Mouse (Mus musculus): ENCODE results near the gene Tcp11l1.

Gene Tcp11l1

DNA sequence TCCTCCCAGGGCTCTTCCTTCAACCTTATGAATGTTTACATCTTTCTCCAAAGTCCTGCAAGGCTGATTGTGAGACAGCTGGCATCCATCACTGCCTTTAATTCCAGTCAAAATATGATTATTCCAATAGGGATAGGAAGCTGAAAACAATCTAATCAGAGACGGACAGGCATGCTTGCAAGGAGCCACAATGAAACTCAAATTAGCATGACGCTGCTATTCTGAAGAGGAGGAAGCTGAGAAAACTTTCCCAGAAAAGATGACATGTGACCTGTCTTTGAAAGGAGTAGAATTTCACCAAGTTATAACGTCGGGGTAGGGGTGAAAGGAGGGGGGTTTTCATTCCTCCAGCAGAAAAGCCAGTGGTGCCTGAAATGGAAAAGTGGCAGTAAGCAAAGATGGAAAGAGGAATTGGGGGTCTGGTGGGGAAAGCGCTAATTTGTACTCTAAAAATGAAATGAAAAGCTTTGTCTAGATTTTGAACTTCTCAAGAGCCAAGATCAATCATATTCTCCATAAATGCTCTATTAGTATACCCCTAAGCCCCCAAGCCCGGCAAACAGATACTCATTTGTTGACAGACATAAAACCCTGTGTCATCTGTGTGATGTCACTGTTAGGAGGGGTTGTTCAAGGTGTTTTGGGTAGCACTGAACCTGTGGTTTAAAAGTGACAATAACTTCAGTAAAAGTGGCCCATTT, 1.1 kb downstream of the Tcp11l1 start:
- no peak for DNase-seq

DNA sequence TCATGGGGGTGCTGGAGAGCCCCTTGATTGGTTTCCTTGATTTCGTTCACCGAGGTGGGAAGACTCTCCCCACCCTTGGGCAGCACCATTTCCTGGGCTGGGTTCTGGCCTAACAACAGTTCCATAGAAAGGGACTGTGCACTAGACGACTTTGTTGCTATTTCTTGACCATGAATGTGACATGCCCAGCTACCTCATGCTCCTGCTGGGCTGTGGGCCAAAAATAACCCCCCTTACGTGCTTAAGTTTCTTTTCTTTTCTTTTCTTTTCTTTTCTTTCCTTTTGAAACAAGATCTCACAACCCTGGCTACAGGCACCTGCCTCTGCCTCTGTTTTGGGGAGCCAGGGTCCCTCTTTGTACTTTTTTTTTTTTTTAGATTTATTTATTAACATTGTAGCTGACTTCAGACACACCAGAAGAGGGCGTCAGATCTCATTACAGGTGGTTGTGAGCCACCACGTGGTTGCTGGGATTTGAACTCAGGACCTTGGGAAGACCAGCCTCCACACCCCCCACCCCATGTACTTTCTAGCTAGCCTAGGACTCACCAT, 2.1 kb downstream of the Tcp11l1 start:
- no peak for DNase-seq

DNA sequence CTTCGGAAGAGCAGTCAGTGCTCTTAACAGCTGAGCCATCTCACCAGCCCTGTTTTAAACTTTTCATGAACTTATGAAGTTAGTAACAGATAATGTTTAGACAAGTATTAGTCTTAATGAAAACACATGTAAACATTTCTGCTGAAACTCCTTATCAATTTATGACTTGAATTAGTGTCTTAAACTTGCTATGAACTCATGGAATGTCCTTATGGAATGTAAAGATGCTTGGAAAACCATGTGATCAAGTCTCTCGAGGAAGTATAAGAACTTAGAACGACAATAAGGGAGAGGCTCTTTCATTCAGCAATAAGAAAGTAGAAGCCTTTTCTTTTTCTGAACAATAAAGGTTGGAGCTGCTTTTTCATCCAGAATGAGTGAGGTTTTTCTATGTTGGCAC, 7.6 kb downstream of the Tcp11l1 start:
- DNase-seq, result no peak

DNA sequence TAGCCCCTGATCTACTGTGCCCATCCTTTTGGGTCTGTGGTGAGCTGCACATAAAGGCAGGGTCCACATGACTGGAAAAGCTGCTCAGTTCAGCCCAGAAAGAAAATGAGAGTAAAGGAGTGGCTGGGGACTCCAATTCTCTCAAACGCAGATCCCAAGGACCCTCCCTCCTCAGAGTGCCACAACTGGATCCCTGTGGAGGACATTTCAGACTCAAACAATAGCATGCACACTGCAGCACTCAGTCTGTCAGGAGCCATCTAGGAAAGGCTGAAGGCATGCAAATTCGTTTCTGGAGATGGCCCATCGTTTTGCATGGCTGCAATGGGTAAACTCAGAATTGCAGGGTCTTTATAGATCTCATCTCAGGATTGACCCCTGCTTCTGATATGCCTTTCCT, 8.8 kb downstream of the Tcp11l1 start:
- no peak for DNase-seq

DNA sequence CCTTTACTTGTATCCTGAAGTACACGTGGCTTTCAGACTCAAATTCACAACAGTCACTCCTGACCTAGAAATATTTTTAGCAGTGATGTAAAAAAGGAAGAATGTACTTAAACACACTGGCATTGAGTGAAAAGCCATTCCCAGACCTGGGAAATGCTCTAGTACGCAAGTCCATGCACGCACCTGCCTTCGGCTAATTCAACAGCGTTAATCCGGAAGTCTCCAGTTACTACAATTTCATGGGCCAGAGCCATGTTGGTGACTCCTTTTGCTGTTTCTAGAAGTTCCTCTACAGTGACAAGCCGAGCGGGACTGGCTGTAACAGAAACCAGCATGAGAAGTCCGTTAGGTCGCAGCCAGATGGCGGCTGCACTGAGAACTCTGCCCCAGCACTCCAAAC, 12.3 kb downstream of the Tcp11l1 start:
- DNase-seq, result no peak

DNA sequence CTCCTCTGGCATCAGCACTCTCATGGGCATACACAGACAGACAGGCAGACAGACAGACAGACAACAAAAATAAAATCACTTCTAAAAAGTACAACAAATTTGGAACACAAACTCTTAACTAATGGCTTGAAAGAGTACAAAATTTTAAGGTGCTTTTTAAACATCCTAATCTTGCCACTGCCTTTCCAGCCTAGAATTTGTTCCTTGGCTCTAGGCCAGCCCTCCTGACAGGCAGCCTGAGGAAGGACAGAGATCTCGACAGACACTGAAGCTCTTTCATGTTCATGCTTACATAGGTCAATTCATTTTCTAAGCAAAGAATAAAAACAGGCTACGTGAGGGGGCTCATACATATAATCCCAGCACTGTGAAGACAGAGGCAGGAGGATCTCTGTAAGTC, 19.4 kb downstream of the Tcp11l1 start:
- no peak for DNase-seq

DNA sequence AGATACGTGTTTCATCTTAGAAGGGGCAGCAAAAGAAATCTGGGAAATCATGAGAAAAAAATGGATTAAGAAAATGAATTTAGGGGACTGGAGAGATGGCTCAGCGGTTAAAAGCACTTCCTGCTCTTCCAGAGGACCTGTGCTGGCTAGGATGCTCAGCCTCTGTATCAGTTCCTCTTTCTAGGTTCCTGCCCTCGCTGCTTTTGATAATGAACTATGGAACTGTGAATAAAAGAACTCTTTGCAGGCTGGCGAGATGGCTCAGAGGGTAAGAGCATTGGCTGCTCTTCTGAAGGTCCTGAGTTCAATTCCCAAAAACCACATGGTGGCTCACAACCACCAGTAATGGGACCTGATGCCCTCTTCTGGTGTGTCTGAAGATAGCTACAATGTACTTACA, 21.2 kb downstream of the Tcp11l1 start:
- no peak for DNase-seq

DNA sequence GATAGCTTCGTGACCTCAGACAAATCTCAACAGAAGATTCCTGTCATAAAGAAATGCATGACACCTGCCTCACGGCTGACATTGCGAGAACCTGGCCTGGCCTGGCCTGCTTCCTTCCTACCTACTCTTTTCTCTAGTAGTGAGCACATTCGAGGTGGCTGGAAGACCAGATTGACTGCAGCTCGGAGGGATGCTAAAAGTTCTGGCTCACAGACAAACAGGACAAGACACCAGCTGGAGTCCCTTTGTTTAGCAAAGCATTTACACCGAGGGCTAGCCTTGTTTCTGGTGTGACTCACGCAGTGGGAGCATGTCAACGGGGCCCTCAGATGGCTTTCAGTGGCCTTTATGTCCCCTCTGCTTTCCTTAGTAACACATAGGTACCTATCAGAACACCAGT, 23.2 kb downstream of the Tcp11l1 start:
- DNase-seq, result no peak

DNA sequence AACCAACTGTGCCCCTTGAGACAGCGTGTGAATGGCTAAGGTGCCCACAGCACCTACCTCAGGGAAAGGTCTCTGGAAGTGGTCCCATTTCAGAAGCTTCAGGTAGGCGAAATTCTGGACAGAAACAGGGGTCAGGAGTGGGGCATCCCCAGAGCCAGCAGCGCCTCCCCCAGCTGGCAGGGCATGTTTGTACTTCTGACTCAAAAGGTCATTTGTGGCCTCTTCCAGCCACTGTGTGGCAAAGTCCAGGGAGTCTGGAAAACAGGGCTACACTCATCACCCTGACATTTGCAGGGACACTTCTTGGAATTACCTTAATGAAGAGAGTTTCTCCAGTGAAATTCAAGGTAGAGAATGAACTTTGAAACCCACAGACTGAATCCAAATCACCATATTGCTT, 23.6 kb downstream of the Tcp11l1 start:
- no peak for DNase-seq

DNA sequence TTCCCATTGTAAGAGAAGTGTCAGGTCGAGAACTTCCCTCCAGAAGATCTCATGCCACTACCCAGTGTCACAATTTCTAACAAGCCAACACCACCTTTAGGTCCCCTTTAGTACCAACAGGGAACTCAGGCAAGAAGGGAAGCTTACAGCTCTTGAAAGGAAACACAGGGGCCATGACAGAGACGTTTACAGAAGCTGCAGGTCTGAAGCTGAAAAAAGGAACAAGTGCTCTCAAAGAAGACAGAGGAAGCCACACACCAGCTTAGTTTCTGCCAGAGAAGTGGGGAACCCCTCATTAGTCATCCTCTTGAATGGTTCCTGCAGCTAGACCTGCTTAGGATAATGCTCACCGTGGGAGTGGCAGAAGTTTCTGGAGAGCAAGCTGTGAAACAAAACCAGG, 24.7 kb downstream of the Tcp11l1 start:
- peak; percentile 38 for DNase-seq

DNA sequence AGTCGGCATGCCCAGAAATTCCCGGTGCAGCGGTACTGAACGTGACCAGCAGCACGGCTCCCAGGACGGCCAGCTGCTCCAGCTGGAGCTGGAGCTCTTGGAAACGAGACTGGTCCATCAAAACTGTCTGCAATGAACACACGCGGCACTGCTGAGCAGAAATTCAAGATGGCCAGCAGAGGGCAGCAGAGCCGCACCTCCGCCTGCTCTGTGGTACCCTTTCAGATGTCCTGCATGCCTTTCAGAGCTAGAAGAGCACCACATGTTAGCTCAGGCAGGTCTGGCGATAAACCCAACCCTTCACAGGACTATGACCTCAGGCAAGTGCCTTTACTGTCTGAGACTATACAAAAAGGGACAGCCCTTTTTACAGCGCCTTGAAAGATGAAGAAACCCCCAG, 26.6 kb downstream of the Tcp11l1 start:
- DNase-seq, result peak; percentile 65

DNA sequence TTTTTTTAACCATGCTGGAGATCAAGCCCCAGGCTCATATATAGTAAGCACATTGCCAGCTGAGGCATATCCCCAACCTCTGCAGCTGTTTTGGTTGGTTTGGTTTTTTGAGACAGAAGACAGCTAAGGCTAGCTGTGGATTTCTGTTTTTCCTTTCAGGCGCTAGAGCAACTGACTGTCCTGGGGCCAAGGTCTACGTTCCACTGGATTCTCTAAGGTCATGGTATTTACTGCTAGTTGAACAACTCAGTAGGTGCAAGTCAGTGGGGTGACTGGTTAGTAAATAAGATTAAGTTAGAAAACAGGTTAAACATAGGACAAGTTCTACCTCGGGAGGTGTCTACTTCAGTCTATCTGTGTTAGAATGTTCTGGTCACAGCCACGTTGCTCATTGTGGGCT, 27.2 kb downstream of the Tcp11l1 start:
- no peak for DNase-seq

DNA sequence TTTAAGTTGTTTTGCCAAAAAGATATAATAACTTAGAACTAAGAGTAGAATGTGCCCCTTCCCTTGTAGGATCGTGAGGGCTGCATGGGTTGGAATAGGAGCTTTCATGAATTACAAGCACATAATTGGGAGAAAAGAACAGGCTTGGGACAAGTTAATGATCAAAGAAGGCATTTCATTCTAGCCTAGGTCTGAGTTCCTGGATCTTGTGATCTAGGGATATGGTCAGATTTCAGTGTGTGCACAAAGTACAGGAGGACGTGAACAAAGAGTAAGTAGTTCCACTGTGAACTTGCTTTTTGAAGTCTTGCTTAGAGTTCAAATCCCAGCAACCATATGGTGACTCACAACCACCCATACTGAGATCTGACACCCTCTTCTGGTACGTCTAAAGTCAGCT, 34.6 kb downstream of the Tcp11l1 start:
- no peak for DNase-seq

DNA sequence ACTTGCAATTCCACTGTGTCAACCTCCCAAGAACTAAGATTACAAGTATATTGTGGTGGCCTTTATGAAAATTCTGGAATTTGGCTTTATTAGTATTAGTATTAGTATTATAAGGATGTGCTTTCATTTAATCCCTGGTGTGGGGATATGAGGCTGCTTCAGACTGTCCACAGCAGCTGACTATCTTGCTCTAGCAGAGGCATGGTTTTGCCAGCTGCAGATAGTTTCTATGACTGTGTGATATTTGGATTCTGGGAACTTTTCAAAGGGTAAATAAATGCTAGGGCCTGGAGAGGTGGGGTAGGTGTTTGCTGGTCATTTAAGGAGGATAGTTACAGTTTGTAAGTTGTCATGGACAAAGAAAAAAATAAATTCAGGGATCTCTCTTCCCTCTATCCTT, 40.2 kb downstream of the Tcp11l1 start:
- no peak for DNase-seq

DNA sequence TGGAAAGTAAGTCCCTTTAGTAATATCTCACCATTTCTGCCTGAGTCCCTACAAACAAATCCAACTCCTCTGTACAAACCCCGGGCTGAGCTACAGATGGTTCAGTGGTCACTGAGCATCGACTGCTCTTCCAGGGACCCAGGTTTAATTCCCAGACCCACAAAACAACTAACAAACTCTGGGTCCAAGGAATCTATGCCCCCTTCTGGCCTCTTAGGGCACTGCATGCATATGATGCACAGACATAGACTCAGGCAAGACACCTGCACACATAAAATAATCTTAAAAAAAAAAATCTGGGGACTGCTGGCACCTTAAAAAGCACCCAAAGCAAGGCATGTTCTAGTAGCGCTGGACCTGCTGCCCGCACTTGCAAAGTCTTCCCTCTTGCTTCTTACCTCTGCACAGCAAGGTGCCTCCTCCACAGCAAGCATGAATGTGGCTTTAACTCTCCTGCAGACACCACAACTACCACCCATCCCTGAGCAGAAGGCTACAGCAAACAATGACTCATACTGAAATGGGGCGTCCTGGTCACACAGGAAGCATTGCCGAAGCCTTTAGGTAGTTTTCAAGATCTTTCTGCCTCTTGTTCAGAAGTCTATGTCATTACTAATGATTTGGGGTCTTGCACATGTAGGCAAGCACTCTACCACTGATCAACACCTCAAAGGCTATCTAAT, 42.7 kb downstream of the Tcp11l1 start:
- DNase-seq, result no peak

DNA sequence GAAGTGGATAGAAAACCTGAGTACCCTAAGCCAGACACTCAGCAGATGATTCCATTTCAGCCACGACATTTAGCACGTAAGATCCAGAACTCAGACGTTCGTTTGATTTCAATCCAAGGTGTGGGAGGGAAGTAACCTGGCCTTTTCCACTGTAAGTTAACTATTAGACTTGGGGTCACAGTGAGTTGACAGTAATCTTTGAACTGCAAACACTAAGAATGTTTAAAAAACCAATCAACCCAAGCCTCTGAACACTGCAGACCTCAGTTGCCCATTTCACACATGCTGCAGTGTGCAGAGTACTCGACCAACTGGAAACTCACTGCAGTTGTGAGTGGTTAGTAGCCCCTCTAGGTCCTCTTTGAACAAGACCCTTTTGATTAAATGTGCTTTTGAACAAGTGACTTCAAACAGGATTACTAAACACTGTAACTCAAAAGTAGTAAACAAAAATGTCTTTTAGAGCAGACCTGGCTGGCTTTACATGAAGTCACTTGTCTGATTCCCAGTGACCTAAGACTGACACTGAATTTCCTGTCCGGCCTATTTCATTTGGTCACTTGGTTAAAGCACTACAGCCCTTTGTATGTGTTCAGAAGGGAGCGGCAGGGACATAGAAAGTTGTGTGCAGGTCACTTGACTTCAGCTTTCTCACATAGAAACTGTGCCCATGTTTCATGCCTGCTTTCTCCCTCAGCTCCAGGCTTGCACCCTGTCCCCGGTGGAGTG, 48.4 kb downstream of the Tcp11l1 start:
- DNase-seq, result no peak

DNA sequence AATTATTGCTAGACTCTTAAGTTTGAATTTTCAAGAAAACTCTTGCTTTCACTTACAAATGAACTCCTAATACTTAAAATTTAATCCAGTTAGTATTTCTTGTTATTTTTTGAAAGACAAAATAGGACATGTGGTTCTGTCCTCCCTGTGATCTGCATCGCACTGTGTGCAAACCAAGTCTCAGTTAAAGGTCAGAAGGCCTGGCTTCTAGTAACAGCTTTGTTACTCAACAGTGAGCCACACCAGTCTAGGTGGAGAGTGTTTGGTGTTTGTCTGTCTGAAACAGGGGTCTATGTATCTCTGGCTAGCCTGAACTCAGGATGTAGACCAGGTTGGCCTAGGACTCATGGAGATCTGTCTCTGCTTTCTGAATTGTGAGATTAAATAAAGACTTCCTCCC, 53.3 kb downstream of the Tcp11l1 start:
- no peak for DNase-seq

DNA sequence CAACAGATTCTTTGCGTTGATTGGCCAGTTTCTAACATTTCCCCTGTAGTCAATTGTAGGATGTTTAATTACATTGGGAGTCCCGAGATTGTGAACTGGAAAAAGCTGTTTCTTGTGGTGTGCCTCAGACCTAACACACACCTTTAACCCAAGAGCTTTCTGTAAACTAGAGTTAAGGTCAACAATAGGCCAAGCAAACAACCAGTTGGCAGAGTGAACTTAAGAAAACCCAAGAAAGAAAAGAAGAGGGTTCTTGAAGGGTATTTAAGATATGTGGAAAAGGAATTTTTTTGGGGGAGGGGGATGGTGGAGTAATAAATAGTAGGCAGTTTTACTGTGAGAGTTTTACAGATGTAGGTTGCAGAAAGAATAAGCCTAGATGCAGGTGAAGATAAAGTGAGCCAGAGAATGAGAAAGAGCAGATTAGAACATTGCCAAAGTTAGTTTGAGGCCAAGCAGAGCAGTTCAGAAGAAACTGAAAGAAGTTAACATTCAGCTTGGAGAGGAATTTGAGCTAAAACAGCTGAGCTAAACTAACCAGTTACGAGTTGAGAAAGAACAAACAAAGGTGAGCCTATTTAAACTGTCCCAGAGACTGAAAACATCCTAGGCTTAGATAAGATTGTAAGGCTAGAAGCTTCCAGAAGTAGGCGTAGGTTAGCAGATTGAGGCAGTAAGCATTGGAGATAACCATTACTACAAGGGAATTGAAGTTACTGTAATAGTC, 95.8 kb downstream of the Tcp11l1 start:
- no peak for DNase-seq

DNA sequence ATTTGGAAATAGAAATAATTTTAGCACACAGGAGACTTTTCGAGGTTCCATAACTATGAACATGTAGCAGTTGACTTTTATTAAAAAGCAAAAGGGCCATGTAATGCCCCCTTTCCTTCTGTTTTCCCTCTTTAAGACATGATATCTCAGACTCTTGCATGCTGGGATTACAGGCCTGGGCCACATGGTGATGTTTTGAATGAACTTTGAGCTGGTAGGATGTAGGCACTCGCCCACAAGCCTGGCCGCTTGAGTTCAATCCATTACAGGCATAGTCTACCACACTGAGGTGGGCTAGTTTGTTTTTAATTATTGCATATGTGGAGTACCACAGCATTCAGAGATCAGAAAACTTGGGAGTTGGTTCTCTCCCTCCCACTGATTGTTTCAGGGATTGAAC, 97.2 kb downstream of the Tcp11l1 start:
- DNase-seq, result no peak
